Mouse (Mus musculus): ENCODE data around the gene Tmprss2. TPM values are rescaled to one million over a fixed set of nuclear protein-coding genes. Genes with fewer than 3 reads are reported as not detected.
A peak's percentile ranks its signal among the peaks of the same experiment; 100 is the strongest.

The Tmprss2 gene
- total RNA-seq (2021): not detected
- long read RNA-seq, experiment 1: 0 reads
- long read RNA-seq, experiment 2: 0 reads

DNA sequence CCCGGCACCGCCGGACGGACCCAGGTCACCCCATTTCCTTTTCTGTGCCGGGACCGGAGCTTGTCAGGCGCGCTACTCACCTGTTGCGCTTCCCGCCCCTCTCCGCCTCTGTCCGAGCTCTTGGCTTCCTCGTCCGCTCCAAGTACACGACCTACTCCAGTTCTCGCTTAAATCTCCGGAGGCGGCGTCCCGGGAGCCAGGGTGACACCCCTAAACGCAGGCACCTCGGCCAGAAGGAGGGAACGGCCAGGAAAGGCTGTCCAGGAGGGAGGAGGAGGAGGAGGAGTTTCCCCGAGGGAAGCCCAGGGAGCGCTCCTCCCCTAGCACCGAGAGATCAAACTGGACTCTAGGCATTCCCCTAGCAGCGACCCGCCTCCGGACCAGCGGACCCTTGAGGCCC is at the start of gene Tmprss2:
Tmprss2 (minus strand) TSS at position 257 of the 400 bp plus-strand sequence.
- DNase-seq: no peak
- intact Hi-C loops (cut with DNase I; ENCODE audit: low total_unique reads): no loop called here

DNA sequence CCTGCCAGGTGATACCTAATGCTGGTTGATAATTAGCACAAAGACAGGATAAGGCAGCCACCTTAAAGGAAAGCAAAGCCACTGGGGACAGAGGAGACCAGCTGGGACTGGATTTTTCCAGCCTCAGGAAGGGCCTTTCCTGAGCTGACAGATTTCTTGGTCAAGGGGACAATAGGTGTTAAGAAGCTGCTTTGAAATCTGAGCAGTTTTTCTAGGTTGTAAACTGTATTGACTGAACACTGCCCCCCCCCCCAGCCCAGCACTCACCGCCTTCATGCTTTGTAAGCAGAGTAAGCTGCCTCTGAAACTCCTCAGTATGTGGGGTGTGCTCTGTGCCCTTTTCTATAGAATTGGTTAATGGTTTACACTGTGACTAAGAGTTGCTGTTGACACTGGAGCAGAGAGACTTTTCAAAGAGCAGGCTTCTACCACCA is 48.2 kb upstream of the Tmprss2 start:
- DNase-seq: no peak
- intact Hi-C loops (cut with DNase I; ENCODE audit: low total_unique reads): no loop called here

DNA sequence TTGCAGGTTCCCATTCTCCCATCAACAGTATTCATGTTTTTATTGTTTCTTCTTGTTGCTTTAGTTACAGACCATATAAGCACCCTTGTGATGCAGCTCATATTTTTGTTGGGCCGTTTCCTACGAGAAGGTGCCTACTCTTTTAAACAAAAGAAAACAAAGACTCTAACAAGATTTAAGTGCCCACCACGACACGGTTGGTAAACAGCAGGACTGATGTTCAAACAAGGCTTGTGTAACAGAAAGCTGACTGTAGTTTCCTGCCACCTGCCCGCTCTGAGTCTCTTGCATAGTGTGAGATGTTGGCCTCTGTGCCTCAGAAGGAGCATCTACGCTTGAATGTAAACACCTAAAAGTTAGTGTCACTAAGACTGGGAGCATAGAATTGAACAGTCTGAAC is 47.5 kb upstream of the Tmprss2 start:
- intact Hi-C loops (cut with DNase I; ENCODE audit: low total_unique reads): no loop called here
- no peak for DNase-seq

DNA sequence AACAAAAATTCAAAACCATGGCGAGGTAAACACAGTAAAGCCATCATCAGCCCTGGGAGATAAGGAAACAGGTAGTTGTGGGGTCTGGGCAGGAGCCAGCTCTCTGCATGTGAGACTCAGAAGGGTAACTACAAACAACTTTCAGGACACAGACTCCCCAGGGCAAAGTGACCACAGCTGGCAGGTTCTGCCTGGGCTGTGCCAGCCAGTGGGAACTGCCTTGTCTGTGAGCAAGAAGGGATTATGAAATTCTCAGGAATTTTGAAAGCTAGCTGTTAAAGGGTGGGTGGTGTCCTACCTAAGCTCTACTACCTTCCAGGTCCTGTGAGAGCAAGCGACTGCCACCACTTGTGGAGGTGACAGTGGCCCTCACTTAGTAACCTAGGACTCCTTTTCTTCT is 44.8 kb upstream of the Tmprss2 start:
- DNase-seq: no peak
- intact Hi-C loops (cut with DNase I; ENCODE audit: low total_unique reads): no loop called here

DNA sequence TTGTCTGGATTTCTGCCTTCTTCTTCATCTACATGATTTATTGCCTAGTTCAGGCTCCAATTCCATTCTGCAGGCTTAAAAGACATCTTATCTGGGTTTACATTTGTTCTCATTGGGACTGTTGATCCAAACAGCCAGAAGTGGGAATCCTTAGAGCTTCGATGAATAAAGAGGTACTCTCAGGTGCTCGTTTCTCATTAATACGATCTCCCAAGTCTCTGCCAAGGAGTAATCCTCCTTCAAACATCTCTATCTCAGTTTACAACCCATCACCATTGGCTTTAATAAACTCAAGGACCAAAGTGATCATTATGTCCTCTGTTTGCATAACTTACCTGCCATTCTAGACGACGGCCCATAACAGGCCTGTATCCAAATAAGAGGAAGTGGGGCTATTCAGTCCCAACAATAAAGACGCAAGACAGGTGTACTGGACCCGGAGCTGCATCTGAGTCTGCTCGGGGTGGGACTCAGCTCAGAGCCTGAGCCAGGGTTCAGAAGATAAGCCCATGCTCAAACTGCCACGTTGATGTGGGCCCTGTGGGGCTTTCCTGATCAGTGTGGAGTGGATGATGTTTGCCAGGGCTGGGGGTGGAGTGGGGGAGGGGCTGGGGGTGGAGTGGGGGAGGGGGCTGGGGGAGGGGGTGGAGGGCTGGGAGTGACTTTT is 38.7 kb upstream of the Tmprss2 start:
- intact Hi-C loops (cut with DNase I; ENCODE audit: low total_unique reads): no loop called here
- no peak for DNase-seq

DNA sequence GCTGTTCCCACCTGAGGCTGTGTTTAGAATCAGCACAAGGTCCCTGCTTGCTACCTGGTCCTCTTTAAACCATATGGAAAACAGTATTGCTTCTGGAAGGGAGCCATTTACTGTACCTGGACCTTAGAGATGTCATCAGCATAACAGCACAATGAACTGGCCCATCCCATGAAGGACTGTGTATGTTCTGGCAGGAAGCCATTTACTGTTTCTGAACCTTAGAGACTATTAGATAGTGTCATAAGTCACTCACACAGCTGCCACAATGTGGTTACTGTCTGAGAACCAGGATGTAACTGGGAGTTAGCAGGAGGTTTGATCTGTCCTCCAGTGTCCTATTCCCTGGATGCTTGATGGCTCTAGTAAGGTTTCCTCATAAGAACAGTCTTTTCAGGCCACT is 33.7 kb upstream of the Tmprss2 start:
- DNase-seq: no peak
- intact Hi-C loops (cut with DNase I; ENCODE audit: low total_unique reads): no loop called here

DNA sequence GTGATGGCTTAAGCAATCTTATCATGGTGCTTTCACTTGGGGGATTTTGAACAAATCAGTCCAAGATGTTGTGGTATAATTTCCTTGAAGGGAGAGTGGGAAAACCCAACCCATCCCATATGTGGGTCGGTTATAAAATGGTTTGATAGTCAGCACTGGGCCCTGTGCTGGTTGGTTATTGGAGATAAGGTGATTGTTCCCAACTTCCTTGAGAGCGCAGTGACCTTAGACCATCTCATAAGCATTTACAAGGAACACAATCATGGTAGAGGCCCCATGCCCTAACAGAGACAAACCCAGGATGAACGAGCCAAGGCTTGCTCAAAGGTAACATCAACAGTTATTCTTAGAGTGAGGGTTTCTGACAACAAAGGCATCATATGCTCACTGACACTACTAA is 28.6 kb upstream of the Tmprss2 start:
- intact Hi-C loops (cut with DNase I; ENCODE audit: low total_unique reads): no loop called here
- DNase-seq: no peak

DNA sequence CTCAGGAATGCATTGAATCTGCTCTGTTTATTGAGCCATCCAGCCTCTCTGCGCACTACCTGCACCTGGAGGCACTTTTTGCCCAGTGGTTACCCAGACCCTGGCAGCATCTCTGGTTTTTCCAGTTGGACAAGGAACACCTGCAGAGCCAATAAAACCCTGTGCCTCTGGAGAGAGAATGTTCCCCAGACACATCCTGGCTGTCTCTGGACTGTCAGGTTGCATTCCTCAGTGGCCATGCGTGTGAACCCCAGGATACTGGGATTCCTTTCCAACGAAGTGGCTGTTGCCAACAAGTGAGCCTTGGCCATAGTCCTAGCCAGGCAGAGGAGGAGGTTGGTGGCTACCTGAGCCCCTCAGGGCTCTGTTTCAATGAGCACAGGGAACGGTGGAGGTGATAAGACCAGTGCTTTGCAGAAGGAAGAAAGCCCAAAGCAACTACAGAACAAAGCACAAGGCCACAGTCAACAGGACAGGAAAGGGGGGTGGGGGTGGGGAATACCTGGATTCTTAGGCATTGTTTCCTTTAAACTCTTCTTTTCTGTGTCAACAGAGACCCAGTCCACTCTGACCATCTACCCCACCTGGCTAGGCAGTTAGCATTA is 22.0 kb upstream of the Tmprss2 start:
- DNase-seq: no peak
- intact Hi-C loops (cut with DNase I; ENCODE audit: low total_unique reads): no loop called here

DNA sequence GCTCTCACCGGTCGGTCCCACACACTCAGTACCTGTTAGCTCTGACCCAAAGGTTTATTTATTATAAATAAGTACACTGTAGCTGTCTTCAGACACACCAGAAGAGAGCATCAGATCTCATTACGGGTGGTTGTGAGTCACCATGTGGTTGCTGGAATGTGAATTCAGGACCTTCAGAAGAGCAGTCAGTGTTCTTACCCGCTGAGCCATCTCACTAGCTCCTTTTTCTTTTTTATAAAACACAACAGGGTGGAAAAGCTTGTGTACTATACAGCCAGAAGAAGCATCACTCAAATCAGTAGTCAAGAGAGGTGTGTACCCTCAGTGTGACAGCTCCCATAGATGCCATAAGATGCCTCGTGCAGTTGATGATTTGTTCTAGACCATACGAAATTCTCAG is 12.2 kb upstream of the Tmprss2 start:
- intact Hi-C loops (cut with DNase I; ENCODE audit: low total_unique reads): no loop called here
- DNase-seq: no peak

DNA sequence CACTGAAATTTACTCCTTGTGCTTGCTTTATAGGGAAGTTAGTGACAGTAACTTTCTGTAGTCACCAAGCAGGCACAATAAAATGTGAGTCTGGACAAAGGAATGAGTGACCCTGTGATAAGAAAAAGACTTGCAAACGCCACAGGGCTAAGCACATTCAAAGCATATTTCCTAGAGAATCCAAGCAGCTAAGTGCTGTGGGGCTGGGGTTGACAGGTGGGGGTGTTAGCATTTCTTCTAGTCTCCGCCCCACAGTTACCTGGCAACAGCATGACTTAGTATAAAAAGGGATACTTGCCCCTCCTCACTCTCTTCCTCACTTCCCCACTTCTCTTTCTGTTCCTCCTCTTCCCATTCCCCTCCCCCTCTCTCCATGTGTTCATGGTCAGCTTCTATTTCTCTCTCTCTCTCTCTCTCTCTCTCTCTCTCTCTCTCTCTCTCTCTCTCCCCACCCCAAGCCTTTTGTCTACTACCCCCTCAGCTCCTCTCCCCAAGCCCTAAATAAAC is 11.4 kb upstream of the Tmprss2 start:
- intact Hi-C loops (cut with DNase I; ENCODE audit: low total_unique reads): no loop called here
- no peak for DNase-seq

DNA sequence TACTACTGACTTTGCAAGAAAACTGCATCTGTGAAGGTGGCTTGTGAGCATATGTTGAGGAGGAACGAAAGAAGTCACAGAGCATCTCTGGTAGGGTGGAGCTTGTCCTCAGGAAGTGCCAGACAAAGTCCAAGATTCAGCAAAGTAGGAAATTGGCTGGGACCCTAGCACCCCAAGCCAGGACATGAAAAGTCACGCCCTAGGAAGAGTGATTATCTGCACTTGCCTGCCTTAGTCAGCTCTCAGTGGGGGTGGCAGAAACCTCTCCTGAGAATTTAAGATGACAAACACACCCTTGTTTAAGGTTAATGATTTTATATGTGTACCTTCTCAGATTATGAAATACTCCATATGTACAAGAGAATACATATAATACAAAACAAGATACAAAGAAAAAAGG is 7.3 kb upstream of the Tmprss2 start:
- intact Hi-C loops (cut with DNase I; ENCODE audit: low total_unique reads): no loop called here
- DNase-seq: no peak

DNA sequence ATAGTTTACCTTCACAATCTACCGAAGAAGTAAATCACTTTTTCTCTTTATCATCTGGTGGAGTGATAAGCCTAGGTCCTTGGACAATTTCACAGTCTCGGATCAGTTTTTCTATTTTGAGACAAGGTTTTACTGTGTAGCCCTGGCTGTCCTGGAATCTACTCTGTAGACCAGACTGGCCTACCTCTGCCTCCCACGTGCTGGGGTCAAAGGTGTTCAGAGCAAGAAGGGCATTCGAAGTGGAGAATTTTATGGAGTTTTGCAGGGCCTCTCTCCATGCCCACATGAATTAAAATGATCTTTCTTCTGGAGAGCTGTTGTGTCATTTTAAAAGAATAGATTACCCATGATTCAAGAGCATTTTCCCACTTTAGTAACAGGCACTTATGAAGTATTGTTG is 1.0 kb upstream of the Tmprss2 start:
- no peak for DNase-seq
- intact Hi-C loops (cut with DNase I; ENCODE audit: low total_unique reads): no loop called here

DNA sequence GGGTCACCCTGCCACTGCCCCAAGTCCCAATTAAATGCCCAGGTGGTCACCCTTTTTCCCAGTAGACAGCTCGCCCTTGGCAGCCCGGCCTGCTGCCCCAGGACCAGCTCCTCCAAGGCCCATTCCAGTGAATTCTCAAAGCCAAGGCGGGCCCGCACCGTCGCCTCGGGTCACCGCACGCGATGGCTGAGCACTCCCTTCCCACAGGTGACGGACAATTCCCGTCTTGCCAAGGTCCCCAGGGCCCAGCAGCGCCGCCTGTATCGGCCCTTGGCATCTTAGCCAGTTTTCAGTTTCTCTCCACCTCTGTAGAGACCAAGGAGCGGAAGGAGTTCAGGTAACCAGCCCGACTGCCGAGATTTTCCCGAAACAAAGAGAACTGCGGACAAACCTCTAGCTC is 749 bp downstream of the Tmprss2 start:
- intact Hi-C loops (cut with DNase I; ENCODE audit: low total_unique reads): no loop called here
- no peak for DNase-seq

DNA sequence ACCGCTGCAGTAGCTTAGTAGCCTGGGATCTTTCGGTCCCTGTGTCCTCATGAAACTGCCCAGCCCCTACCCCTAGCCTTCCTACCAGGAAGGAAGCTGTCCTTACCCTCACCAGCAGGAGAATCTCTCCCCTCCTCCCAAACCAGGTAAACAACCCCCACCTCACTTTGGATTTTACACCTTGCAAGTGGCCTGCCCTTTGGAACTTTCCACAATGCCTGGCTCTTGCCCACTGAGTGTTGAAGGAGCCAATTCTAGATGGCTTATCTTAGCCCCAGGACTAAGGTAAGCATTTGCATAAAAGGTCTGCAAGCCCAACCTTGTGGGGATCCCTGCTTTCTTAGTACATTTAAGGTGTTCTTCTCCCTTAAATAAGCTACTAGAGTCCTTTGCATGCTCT is 1.3 kb downstream of the Tmprss2 start:
- DNase-seq: no peak
- intact Hi-C loops (cut with DNase I; ENCODE audit: low total_unique reads): no loop called here

DNA sequence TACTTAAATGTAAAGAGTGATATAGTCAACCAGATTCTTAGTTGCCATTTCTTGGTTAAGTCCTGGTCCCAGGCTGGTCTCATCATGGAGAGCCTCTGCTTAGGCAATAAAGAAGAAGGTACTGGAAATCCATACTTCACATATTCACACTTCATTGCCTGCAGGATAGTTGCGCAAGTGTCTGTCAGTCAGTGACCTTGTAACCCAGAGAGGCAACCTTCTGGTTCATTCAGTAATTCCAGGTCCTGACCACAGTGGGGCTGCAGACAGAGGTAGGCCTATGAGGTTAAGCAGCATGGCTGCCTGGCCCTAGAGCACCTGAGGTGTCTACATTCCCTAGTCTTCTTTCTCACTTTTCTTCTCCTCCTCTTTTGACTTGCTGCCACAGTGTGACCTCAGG is 3.0 kb downstream of the Tmprss2 start:
- no peak for DNase-seq
- intact Hi-C loops (cut with DNase I; ENCODE audit: low total_unique reads): no loop called here

DNA sequence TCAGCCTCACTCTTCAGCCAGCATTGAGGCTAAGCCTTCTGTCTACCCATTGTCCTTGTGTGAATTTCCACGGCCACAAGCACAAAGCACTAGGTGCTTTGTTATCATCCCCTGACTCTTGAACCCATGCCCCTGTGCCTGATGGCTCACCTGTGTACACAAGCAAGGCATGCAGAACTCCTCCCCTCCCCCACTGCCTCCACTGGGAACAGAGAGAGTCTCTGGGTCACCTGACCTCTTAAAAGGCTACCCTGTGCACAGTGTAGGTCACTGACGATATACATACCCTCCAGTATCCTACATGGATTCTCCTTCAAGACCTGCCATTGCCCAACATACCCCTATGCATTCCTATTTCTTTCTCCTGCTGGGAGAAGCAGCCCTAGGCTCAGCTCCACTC is 4.2 kb downstream of the Tmprss2 start:
- DNase-seq: no peak
- intact Hi-C loops (cut with DNase I; ENCODE audit: low total_unique reads): no loop called here

DNA sequence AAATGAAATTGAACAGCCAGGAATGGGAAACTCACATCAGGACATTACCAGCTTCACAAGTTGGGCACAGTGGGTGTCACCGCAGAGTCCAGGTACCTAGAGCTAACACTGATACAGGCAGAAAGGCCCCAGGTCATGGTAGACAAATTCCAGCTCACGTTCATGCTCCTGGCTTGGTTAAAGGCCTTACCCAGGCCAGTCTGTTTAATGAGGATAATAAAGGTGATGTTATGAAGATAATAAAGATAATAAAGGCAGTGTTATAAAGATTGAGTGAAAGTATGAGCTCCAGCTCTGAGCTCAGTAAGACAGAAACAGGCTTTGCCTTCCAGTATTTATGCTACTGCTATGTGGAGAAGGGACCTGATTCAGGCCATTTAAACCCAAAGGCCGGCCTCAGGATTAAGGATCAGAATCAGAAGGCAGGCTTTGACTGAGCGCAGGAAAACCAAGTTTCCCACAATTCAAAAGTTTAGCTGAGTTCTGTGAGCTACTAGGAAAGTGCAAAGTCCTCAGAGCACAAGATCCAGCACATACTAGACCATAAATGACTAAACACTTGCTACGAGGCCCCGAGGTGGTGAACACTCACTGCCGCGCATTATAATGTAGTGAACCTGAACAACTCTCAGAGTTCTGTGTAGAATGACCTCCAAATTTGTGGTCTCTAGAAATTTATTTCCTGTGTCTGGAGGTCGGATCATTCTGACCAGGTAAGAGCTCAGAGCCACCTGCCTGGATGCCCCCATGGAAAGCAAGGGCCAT is 4.9 kb downstream of the Tmprss2 start:
- intact Hi-C loops (cut with DNase I; ENCODE audit: low total_unique reads): no loop called here
- DNase-seq: no peak

DNA sequence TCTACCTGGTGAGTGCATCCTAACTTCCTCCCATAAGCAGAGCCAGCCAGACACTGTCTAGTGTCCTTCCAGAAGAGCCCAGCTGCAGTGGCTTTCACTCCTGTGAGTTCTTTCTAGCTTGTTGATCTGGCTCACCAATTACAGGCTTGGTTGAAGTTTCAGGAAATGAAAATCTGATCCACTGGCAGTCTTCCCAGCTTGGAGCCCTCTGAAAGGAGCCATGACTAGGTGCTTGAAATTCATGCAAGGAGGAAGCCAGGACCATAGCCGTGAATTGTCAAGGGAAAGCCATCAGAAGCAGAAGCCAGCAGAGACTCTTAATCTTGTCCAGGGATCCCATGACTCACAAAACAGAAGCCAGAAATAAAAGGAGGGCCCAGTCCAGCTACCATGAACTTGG is 8.7 kb downstream of the Tmprss2 start:
- intact Hi-C loops (cut with DNase I; ENCODE audit: low total_unique reads): no loop called here
- peak; percentile 23 for DNase-seq

DNA sequence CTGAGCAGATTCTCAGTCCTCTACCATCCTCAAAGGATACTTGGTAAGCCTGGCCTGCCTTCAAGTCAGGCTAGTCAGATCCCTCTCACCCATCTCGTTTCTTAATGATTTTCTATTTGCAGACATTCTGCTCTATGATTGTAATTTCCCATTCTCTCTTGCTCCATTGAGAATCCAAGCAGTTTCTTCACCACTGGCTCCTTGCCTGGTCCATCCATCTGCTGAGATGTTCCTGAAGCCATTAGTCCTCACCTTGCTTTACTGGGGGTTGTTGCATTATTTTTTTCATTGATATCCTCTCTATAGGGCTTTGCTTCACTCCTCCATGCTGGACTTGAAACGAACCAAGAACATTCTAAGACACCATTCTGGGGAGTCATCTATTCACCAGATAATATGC is 10.4 kb downstream of the Tmprss2 start:
- intact Hi-C loops (cut with DNase I; ENCODE audit: low total_unique reads): no loop called here
- no peak for DNase-seq

DNA sequence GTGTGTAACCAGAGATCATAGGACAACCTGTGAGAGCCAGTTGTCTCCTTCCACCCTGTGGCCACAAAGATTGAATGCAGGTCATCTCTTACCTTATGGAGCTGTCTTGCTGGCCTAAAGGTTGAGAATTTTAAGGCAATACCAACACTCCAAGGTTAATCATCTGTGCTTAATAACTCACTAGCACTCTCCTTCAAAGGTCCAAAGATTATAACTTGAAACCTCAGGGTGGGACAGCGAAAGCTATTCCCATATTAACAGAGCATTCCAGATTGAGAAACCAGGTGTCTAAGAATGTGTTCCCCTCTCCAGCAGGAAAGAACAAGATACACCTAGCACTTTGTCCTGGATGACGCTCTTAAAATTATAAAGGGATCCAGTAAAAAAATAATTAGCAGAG is 12.9 kb downstream of the Tmprss2 start:
- DNase-seq: no peak
- intact Hi-C loops (cut with DNase I; ENCODE audit: low total_unique reads): no loop called here
